In genomic region chr16:8117543-8118167, GRCm38 (mm10) we compare ENCODE assay signal across 12 mouse cellular contexts.
DNase-seq lines count a peak whose midpoint lies in the region; ATAC-seq and TF ChIP-seq lines count a peak whose summit lies in the region.
"Had no signal": no experiment of that assay in that cellular context is flagged by ENCODE, and none has a peak within 500 bp of the region (broad histone marks: within the 10 kb centered on the region; RNA-seq: fewer than 3 reads in every experiment).

No protein-coding gene starts in this region.

- H3K4me1 ChIP-seq in forebrain, embryonic 15.5 days: no peaks in the 10 kb centered on the region
- no peaks in the 10 kb centered on the region for H3K4me1 ChIP-seq in thymus, adult 2 months (replicated peaks; ENCODE audit: control insufficient read depth, insufficient read depth, low read length)
- H3K4me1 ChIP-seq: midbrain, embryonic 10.5 days had no signal

- no peaks in the 10 kb centered on the region for H3K9me3 ChIP-seq in forebrain, embryonic 15.5 days
- H3K9me3 ChIP-seq: midbrain, embryonic 10.5 days had no signal

- H3K27ac ChIP-seq in forebrain, embryonic 15.5 days (replicated peaks): no peak overlapping the region
- H3K27ac ChIP-seq in thymus, adult 2 months (ENCODE audit: control insufficient read depth, insufficient read depth, low read length): no peak overlapping the region
- H3K27ac ChIP-seq: midbrain, embryonic 10.5 days; stomach, postnatal 0 days had no signal

- H3K4me3 ChIP-seq in forebrain, embryonic 15.5 days: no peak overlapping the region
- H3K4me3 ChIP-seq in thymus, adult 2 months (ENCODE audit: control insufficient read depth, insufficient read depth, low read length): no peak overlapping the region
- H3K4me3 ChIP-seq: midbrain, embryonic 10.5 days had no signal

- DNase-seq in heart, adult 11 months: peak; percentile 81
- no peak for DNase-seq in heart, adult 9 months (ENCODE audit: low spot score in 2 of 2)
- peak; percentile 6 for DNase-seq in brain, adult 2 months (ENCODE audit: low read depth, low spot score)
- DNase-seq in layer of hippocampus, postnatal 10 days (ENCODE audit: low spot score in 2 of 2): peak; percentile 33 to 39
- DNase-seq in spleen, postnatal 14 days (ENCODE audit: low spot score in 2 of 2): no peak
- no peak for DNase-seq in thymus, adult 2 months
- DNase-seq in heart, postnatal 25 days (ENCODE audit: low spot score): no peak
- DNase-seq: cerebellum, adult 9-10 months; heart, postnatal 10 days had no signal

- no peak overlapping the region for H3K9ac ChIP-seq in forebrain, embryonic 15.5 days (replicated peaks)

- intact Hi-C loops in heart, postnatal 25 days (cut with DNase I): no loop called here

- TF ChIP-seq CTCF in thymus, adult 2 months (IDR thresholded peaks at IDR 0.05; ENCODE audit: borderline replicate concordance, control insufficient read depth, extremely low read depth, insufficient read depth, low read length, poor library complexity): no peak

- H3K36me3 ChIP-seq in forebrain, embryonic 15.5 days: no peaks in the 10 kb centered on the region
- no peaks in the 10 kb centered on the region for H3K36me3 ChIP-seq in thymus, adult 2 months (ENCODE audit: control insufficient read depth, insufficient read depth, low read length)
- H3K36me3 ChIP-seq: midbrain, embryonic 10.5 days had no signal

- H3K27me3 ChIP-seq in forebrain, embryonic 15.5 days: no peaks in the 10 kb centered on the region
- H3K27me3 ChIP-seq in thymus, adult 2 months (ENCODE audit: control insufficient read depth, insufficient read depth, low read length): no peaks in the 10 kb centered on the region

- no peak overlapping the region for H3K4me2 ChIP-seq in forebrain, embryonic 15.5 days (replicated peaks)

- TF ChIP-seq POLR2A in thymus, adult 2 months (IDR thresholded peaks at IDR 0.05; ENCODE audit: control insufficient read depth, extremely low read depth, insufficient read depth, low read length, poor library complexity): no peak

- peak; percentile 77 for ATAC-seq in forebrain, embryonic 15.5 days (replicated peaks)

- WGBS in forebrain, embryonic 15.5 days: 23% methylated on average over 11 of the region's 11 CpGs
- WGBS in thymus, adult 2 months: 61% methylated on average over 11 of the region's 11 CpGs

Comparison
In these comparisons a context has a peak if more than half of its experiments do, and no peak if none do; other contexts are left out.
1. DNase-seq: peak in heart, adult 11 months (single experiment), brain, adult 2 months (single experiment) and layer of hippocampus, postnatal 10 days (2 of 2); none in heart, adult 9 months (0 of 2), spleen, postnatal 14 days (0 of 2), thymus, adult 2 months (single experiment) and heart, postnatal 25 days (single experiment).